Mouse (Mus musculus) ovary, postnatal 36 days (tissue): ENCODE measurements around the gene Cdca4.

Experiments used
- DNase-seq: peaks from one replicate; pipeline ENCODE4 v3.0.0; 2022; ENCODE audit warnings: low spot score, mixed read lengths

Gene Cdca4

DNA sequence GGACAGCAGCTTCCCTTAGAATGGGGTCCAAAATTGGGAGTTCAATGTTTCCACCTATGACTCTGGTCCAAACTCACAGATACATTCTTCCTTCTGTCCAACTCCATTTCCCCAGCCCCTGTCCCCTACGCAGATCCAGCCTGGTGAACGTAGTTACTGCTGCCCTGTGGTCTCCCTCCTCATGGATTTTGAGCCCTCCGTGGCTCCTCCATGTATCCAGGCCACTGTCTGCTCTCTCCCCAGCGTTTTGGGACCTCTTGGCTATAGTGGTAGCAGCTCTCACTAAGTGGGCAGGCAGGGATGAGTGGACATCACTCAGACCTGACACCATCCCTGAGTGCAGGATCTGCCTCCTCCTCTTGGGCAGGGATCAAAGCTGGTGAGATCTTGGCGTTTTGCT lies 30.5 kb downstream of the Cdca4 start:
- DNase-seq = no peak

DNA sequence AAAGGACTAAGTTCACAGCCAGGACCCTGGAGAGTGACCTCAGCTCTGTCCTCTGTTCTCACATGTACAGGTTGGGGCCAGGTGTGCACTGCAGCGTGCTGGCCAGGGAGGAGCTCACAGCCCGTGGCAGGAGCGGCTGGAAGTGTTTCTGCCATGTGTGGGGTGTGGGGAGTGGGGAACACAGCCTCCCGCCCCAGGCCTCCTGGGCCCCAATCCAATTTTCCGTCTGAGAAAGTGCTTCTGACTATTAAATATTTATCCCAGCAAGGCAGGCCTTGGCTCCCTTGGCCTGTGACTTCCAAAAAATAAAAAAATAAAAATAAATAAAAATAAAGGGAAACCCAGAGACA lies 30.9 kb downstream of the Cdca4 start:
- DNase-seq = no peak

GRCm38 (mm10) chr12:112797672-112798331 lies 31.4 kb downstream of the Cdca4 start:
- no peak for DNase-seq

DNA sequence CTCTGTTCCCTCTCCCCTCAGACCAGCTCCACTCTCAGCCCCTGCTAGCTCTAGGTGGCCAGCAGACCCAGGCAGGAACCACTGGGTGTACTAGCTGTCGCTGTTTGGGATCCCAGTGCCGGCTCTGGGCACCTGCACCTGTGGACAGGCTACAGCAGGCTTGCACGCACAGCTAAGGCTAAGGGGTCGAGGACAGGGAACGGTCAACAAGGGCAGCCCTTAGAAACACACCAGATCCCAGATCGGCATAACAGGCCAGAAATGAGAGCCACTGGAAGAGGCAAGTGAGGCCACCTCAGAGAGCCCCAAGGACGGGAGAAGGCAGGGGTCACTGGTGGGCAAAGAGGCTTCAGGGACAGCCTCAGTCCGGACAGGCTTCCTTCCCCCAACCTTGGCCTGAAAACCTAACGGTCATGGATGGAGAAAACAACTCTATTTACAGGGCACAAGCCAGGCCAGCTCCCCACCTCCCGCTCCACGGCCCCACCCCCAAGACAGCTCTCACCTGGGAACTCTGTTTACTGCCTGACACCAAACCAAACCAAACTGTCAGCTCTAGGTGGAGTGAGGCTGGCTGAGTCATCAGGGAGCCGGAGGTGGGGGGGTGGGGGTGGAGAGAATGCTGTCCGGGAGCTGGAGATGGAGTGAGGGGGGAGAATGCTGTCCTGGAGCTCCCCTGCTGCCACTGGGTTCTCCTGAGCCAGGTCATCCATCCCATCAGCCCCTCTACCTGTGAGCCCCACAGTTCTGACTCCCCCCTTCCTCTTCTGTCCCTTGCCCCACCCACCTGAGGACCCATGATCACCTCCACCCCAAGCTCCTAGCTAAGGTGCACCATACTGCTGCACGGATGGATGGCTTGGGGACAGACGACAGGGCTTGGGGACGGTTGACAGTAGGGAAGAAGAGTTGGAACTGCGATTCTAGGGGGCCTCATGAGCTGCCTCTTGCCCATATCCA lies 32.4 kb downstream of the Cdca4 start:
- no peak for DNase-seq

DNA sequence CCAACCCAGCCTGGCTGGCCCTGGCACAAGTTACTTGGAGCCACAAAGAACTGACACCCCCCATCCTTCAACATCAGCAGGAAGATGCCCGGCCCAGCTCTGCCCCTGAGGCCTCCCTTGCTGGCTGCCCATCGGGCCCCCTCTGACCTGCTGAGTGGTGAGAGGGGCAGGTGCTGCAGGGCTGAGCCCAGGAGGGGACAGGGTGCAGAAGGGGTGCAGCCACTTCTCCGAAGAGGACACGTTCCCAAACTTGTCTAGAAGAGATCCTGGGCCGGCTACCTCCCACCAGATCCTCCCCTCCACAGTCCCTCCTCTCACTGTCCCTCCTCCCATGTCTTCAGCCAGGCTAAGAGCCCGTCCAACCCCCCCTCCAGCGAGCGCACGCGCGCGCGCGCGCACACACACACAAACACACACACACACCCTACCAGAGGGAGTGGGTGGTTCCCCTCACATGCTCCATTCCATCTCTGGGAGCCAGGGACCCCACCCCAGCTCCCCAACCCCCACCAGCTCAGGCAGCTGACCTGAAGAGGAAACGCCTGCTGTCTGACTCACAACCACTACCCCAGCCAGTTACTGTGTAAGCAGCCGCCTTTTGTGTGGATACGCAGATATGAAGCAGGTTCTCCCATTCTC lies 33.6 kb downstream of the Cdca4 start:
- DNase-seq = peak; percentile 38

GRCm38 (mm10) chr12:112794998-112795397 lies 34.2 kb downstream of the Cdca4 start:
- DNase-seq = no peak

- no peak for DNase-seq
Observed at GRCm38 (mm10) chr12:112794356-112794816, 34.8 kb downstream of the Cdca4 start.

DNA sequence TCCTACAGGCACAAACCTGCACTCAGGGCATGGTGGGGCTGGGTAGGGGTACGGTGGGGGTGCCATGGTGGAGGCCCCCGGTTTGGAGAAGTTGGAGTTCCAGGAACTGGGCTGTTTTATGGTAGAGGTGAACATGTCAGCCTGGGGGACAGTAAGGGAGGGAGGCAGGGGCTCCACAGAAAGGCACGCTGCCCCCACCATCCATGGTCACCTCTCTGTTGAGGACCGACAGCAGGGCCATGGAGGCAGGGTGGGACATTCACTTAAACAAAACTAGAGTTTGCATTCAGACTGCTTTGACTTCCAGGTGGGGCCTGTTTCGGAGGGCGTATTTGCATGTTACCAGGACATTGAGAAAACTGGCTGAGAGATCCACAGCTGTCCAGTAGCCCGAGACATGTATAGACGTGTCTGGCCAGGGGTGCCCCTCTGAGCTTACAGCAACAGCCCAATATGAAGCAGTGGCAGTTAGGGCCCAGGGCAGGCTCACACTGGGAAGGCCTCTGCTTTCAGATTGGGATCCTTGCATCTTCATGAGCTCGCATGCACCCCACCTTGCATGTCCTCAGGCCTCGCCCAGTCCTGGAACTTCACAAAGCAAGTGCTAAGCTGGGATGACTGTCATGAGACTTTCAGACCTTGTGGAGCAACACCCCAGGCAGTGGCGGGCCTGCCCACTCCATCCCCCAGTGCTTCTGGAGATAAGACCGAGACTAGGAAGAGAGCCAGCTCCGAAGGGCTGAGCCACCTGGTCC lies 35.4 kb downstream of the Cdca4 start:
- DNase-seq = peak; percentile 76

GRCm38 (mm10) chr12:112791026-112791425 lies 38.2 kb downstream of the Cdca4 start:
- DNase-seq = no peak

GRCm38 (mm10) chr12:112774481-112774880 lies 54.7 kb downstream of the Cdca4 start:
- no peak for DNase-seq

DNA sequence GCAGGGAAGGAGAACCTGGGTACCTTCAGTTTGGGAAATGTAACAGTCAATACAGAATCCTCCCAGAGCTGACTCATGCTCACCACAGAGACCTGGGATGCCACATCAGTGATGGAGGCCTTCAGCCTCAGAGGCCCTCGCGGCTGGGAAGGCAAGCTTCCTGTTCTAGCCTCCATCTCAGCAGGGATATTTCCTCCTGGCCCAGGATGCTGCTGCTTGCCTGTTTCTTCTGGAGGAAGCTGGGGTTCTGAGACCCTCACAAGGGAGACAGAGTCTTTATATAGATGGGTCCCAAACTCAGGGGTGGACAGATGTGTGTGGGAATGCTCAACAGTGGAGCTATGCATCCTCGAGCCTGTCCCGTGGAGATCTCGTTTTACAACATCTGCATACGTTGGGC lies 55.2 kb downstream of the Cdca4 start:
- no peak for DNase-seq

DNA sequence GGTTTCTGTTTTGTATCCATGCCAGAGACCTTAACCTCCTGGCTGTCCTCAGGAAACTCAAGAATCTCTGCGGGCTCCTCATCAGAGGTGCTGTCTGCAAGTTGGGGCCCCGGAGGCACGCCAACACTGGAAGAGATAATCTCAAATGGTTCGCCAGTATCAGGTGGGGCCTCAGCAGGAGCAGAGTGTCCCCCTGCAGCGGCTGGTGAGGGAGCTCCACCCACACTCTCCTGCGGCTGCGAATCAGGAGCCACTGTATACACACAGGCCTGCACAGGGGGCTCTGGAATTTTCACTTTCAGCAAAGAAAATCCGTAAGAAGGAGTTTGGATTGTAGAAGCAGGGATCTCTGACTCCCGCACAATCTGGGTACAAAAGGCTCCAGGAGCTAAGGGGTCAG lies 55.9 kb downstream of the Cdca4 start:
- DNase-seq = no peak

- DNase-seq = no peak
Observed at GRCm38 (mm10) chr12:112772306-112772705, 56.9 kb downstream of the Cdca4 start.

DNA sequence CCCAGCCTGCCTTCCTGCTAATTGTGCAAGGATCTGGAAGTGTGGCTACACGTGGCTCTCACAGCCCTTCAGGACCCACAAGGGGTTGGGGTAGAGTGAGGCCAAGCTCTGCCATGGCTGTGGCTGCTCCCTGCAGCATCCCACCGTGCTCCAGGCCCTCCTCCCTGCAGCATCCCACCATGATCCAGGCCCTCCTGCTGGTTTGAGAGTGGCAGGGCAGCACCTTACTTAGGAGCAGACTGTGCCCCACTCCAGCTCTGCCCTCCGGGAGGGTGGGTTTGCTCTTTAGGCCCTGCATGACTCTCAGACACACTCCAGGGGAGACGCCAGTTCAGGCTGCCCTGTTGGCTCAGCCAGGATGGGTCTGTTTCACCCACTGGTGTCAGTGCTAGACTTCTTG lies 58.8 kb downstream of the Cdca4 start:
- no peak for DNase-seq
